Mouse (Mus musculus) c-Kit-negative CD71-positive TER-119-positive erythroid progenitor cells, embryonic 14.5 days (primary cell): ENCODE results near the gene Atxn7l1.
"Not testable (repeated sequence)": the region's sequence is repeated elsewhere in the genome, so short reads cannot be mapped to it uniquely, and the experiment has no call there.

ENCODE experiments used
- DNase-seq: peaks from one replicate; pipeline ENCODE4 v3.0.0-alpha.2; 2013; ENCODE audit warnings: low read depth, low spot score

Gene Atxn7l1

DNA sequence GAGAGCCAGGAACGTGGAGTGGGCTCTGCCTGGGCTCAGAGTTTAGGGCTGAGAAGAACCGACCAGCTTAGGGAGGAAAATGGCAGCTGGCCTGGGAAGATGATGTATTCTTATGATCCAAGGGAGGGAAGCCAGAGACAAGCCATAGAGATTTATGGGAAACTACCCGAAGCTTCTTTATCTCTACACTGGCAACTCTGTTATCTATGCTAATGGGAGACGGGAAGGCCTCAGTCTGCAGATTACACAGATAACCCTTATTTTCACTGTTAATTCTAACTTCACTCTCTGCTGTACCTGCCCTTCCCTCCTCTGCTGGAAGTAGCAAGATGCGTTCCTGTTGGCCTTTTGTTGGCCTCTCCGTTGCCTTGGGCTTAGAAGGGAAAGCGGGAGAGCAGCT lies 5.6 kb downstream of the Atxn7l1 start:
- no peak for DNase-seq

DNA sequence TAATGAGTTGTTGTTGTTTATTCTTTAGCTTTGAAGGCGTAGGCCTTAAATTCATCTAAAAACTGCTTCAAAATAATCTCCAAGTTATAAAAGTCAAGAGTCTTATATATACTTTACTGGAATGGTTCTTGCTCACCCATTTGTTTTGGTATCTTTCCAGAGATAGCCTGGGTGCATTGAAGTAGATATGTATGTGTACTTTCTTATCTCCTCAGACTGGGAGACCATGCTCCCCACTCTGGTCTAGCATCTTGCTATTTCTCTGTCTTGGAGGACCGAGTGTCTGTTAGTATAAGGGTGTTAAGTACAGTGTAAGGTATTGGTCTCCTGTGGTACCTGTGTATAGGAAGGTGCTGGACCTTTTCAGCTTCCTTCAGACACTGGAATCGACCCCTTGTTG lies 6.4 kb downstream of the Atxn7l1 start:
- DNase-seq, result no peak

DNA sequence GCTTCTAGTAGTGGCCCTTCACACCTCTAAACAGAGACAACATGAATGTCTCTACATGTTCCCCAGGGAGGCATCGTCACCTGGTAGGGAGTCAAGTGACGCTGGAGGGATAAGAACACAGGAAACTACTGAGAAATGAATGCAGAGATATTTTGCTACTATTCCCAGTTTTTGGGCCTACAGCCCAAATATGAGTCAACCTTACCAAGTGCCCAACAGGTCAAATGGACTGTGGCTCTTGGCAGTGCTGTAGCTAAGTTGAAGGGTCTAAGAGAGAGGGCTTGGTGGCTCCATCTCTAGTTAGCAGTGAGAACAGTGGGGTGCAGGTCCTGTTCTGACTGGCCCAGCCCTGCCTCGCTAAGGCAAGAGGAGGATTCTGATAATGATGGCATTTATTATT lies 7.2 kb downstream of the Atxn7l1 start:
- DNase-seq, result no peak

DNA sequence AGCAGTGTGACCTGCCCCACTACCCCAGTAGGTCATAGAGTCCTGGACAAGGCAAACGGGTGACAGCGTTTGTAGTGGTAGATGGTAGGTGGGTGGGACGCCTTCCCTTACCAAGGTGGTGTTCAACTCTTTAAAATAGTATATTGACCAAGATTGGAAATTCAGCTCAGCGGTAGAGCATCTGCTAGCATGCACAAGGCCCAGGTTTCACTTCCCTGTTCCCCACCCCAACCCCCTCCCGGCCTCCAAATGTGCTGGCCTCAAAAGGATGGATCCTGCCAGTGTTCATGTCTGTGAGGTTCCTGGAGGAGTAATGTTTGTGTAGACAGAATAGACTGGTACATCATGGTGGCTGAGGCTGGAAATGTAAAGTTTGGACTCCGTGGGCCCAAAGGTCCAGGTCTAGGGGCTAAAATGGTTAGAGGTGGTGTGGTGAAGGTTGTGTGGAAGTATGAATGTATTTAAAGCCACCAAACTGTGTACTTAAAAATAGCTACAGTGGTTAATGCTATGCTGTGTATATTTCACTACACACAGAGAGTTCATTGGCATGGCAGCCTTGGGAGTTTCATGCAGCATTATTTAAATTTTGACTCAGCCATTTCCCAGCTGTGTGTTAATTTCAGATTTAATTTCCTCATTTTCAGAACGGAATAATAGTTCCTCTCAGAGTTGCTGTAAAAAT lies 9.0 kb downstream of the Atxn7l1 start:
- no peak for DNase-seq

DNA sequence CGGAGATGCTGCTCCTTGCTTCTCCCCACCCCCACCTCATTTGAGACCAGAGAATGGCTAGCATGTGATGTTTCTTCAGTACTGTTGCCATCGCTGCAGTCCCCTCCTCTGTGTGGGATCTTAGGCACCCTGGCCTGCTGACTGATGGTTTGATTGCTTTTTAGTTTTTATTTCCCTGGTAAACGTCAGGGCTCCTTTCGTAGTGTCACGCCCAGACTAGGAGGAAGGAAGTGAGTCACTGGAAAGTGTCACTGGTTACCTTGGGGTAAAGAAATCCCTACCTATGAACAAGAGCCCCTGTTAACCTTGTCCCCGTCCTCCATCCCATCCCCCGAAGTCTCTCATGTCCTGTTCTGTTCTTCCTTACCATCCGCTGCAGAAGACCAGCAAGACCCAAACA lies 10.8 kb downstream of the Atxn7l1 start:
- no peak for DNase-seq

DNA sequence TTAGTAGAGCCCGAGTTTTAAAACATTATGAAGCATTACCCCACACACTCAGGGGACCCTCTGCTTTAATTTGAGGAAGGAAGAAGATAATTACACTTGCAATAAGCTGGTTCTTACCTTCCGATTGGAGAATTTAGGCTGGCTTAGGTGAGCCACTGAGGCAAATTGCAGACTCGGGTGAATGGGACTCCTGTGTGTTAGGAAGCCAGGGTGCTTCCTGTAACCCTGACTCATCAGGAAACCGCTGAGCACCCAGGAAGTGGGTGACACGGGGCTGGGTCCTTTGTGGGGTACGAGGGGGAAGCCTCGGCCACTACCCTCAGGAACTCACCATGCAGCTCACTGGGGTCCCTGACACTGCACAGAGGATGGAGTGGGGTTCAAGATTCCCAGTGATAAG lies 12.9 kb downstream of the Atxn7l1 start:
- no peak for DNase-seq

DNA sequence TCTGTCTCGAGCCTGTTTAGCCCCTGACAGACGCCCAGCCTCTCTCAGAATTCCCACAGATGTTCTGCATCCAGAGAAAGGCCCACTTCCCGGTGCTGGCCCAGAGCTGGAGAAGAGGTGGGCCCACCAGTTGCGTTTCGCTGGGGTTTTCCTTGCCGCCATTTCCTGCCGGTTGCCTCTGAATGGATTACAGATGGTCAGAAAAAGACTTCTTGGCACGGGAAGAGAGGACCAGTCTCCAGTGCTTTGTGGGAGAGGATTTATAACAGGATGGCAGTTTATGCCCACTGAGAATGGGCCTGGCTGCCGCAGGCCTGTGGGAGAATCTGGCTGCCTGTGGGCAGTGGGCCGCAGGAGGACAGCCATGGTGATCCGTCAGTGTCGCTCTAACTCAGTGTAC lies 15.0 kb downstream of the Atxn7l1 start:
- DNase-seq, result no peak

DNA sequence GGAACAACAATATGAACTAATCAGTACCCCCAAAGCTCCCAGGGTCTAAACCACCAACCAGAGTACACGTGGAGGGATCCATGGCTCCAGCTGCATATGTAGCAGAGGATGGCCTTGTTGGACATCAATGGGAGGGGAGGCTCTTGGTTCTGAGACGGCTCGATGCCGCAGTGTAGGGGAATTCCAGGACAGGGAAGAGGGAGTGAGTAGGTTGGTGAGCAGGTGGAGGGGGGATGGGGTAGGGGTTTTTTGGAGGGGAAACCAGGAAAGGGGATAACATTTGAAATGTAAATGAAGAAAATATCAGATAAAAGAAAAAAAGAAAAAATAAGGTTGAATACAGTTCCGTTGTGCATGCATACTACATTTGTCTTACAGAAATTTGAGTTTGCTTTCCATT lies 16.5 kb downstream of the Atxn7l1 start:
- DNase-seq, result not testable (repeated sequence)

DNA sequence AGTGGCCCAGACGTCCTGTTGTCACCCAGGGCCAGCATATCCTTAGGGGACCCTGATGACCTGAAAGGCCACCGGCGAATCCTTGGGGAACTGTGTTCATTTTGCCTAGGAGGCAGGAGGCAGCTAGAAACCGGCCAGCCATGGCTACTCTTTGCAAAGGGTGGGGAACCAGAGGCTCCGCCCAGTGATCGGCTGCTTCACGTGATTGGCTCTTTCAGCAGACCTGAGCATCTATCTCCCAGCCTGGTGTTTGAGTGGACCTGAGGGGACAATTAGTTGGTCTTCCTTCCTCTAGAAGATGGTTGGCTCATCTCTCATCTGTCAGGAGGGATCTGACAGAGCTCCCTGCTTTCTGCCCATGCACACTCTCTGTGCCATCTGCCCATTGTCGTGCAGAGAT lies 19.2 kb downstream of the Atxn7l1 start:
- DNase-seq, result no peak

DNA sequence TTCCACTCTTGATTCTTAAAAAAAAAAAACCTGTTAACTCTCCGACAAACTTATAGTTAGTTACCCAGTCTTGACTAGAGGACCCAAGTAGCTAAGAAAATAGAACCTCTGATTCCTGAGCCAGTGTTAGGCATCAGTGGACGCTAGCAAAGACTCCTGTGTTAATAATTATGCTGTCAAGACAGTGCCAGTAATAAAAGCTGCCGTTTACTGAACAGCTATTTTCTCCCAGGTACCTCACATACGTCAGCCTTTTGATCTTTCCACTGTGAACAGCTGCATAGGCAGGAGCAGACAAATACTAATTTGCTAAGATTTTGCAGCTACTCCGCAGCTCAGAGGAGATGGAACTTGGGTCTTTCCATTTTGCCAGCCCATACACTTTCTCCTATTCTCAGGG lies 20.1 kb downstream of the Atxn7l1 start:
- no peak for DNase-seq

DNA sequence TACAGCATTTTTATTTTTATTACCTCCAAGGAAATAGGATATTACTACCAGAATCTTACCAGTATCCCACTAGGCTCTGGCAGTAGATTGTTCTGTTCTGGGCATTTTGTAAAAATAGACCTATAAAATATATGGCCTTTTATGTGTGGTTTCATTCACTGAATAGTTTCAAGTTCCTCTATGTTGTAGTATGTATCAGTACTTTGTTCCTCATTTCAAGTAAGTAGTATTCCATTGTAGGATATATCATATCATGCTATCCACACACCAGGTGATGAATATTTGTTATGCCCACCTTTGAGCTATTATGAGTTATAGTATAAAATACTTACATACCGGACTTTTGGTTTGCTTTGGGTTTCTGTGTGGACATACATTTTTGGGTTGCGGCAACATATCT lies 21.0 kb downstream of the Atxn7l1 start:
- DNase-seq, result no peak

DNA sequence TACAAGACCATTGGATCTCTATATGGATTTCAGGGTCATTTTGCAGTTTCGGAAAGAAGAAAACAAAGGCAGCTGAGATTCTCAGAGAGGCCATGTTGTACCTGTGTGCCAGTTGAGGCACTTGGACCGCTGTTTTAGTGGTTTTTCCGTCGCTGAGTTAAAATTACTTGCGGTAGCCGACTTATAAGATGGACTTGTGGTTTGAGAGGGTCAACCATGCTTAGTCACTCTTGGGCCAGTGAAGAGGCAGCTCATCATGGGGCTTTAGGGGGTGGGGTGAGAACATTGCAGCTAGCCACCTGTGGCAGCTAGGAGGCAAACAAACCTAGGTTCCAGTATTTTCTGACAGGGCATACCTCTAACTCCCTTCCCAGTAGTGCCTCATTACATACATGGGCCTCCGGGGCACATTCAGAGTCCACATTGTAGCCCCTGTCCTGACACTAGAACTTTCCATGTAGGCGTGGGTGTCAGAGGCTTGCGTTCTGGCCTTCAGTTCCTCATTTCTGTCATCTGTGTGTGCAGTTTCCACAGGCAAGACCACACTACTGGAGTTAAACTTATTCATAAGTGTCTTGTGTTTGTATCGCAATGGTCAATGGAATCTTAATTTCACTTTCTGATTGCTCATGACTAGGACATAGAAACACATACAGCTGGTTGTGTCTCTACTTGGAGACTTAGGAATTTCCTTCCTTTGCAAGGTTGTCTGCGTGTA lies 22.4 kb downstream of the Atxn7l1 start:
- DNase-seq, result no peak

DNA sequence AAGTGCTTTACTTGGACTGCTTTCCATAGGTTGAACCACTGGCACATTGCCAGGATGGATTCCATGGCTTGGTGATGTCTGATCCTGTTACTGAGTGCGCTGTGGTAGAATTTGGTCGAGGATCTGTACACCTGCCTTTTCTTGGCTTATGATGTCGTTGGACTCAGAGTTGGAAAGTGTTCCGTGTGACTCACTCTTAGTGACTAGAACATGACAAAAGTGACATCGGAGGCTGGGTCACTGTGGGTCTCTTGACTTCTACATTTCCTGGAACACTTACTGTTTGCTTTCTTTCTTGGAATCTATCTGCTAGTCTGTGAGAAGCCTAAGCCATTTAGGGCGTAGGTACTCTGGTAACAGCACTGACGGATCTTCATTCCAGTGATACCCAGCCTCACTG lies 23.3 kb downstream of the Atxn7l1 start:
- no peak for DNase-seq

DNA sequence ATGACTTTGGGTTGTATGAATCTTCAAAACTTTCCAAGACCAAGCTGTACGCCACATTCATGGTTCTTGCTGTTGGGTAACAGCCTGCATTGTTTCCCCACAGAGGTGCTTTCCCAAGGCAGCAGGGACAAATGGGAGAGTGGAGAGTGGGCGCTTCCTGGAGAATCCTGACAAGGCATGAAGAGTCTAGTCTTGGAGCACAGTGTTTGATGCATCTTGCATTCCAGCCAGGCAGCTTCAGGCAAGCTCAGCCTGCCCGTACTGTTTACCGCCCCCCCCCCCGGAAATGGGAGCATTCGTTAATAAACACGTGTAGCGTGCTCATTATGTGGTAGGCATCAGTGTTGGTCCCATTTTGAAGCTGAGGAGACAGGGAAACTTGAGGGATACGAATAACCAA lies 25.4 kb downstream of the Atxn7l1 start:
- no peak for DNase-seq

DNA sequence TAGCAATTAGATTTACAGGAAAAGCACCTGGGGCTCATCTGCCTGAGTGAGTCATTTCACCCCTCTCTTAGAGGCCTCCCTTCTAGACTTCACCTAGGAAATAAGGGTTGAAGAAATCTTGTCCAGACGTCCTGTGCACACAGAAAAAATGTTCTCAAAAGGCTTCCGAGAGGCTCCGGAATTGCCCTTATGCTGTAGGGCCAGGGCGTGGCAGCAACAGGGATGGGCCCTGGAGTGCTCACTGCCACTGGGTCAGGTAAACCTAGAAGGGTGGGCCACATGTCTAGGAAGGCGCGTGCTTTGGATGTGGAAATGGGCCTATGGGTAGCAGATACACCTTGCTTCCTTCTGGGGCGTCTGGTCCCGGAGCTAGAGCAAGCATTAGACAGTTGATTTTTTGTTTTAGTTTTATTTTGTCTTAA lies 26.2 kb downstream of the Atxn7l1 start:
- DNase-seq, result no peak

DNA sequence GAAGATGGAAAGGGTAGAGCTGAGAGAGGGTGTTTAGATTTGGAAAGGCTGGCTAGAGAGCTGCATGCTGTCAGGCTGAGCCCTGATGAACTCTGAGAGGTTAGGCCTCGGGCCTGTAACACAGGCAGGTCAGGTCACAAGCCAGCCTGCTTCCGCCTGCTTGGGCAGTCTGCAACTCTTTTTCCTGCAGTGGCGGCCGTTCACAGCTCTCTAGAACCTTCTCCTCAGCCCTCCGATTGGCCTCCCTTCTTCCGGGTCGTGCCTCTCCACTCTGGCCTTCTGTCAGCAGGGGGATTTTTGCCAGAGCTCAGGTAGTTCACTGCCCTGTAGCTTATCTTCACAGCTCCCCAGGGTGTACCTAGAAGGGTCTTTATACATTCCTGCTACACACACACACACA lies 26.7 kb downstream of the Atxn7l1 start:
- no peak for DNase-seq

DNA sequence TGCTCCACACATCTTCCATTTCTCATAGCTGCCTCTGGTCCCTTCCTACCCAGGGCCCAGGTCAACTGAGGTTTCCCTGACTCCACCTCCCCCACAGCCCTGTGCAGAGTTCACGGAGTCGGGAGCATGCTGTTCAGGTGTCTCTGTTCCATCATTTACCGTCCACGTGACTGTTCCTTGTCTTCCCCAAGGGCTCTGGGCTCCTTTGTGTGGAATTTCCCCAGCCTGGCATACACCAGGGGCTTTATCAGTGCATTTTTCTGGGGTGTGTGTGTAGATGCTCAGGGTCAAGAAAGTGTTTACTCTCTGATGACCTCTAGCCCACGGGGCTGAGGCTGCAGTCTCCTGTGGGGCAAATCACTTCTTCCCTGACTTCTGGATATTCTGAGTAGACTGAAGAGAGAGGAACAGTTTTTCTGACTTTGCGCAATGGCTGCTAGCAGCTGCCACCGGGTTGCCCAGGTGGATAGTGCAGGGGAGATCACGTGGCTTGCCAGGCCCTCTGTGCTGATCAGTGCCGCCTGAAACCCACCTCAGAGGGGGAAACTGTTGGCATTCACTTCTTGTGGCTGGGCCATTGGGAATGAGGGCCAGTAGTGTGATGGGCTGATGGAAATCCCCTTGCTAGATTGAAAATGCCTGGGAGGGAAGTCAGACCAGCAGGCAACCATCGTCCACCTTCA lies 27.3 kb downstream of the Atxn7l1 start:
- DNase-seq, result no peak

DNA sequence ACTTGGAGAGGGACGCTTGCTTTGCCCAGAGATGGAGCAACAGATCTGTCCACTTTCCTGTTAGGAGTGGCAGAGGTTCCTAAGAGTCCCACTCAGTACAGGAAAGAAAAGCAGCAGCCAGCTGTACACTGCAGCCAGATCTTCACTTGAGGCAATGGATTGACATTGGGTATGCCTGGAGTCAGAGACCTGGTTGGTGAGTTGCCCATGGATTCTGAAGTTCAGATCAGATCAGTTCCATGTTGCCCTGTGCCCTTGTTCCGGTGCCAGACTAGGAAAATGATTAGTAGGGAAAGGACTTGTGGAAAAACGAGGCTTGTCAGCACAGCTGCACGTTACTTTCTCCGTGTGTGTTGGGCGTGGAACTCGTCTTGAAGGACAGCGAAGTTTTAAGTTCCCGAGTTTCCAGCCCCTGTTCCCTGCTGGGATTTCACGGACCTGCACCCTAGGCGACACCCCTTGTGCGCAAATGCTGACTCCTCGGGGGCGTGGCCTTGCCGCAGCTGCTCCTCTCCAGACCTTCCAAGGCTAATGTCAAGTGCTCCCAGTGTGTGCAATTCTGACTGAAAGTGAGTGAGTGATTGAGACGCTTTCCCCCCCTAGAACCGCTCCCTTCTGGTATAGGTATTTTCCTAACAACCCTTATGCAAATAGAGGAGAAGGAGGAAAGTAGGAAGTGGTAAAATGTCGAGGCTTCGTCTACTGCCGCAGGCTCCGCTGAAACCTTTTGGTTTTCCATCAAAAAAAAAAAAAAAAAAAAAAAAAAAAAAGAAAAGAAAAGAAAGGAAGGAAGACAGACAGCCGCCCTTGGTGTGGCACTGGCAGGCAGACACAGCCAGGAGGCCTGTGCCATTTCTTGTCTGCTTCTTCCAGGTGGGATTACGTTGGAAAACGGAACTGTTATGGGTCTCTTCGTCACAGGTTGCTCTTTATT lies 28.4 kb downstream of the Atxn7l1 start:
- peak; percentile 22 for DNase-seq

DNA sequence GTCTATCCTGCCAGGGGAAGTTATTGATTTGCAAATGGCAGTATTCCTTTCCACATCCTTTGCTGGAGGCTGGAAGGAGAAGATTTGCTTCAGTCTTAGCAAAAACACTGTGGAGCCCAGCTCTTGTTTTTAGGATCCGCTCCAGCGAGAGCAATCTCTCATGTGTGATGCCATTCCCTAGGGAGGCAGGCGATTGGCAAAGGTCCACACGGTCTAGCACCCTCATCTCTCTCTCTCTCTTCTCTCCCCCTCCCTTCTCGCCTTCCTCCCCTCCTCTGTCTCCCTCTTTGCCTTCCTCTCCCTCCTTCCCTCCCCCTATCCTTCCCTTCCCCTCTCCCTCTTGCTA lies 29.0 kb downstream of the Atxn7l1 start:
- DNase-seq, result no peak

DNA sequence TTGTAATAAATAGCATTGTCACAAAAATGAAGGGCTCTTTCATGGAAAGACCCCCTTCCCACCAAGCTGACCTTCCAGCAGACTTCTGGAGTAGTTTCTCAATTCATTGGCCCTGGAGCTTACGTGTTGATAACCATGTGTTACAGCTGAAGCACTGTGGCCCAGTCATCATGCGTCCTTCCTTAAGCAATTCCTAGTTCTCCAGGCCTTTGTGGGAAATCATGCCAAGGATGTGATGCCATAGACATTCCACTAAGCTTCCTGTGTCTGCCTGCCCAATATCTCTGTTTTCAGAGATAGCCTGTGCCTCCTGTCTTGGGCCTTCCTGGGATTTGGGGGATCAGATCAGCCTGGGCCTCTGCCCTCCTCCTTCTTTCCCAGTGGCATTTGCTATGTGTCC lies 32.9 kb downstream of the Atxn7l1 start:
- no peak for DNase-seq

DNA sequence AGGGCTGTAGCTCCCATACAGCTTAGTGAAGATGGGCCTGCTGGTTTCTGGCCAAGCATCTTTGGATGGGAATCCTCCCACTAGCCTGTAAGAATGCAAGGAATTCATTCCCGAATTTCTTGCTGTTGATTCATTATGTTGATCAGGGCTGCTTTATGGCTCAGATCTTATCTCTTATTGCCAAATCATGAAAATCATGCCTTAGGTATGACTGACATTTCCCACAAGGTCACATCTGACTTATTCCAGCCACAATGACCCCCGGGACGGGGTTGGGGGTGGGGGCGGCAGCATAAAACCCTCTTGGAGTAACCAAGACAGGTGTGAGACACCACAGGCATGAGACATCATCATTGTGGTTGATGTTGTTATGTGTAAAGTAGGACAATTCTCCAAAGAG lies 34.4 kb downstream of the Atxn7l1 start:
- no peak for DNase-seq
